Mouse (Mus musculus): ENCODE results near the gene Osbpl2.

The Osbpl2 gene

GRCm38 (mm10) chr2:180201303-180201702 is 82.2 kb downstream of the Osbpl2 start:
- in situ Hi-C loops (cut with MboI), result no loop called here

GRCm38 (mm10) chr2:180202263-180202662 is 83.2 kb downstream of the Osbpl2 start:
- in situ Hi-C loops (cut with MboI), result no loop called here

GRCm38 (mm10) chr2:180202805-180203204 is 83.7 kb downstream of the Osbpl2 start:
- in situ Hi-C loops (cut with MboI), result no loop called here

- in situ Hi-C loops (cut with MboI), result no loop called here
These were observed 85.4 kb downstream of the Osbpl2 start for GRCm38 (mm10) chr2:180204501-180204900.

GRCm38 (mm10) chr2:180205083-180205955 is 86.2 kb downstream of the Osbpl2 start:
- in situ Hi-C loops (cut with MboI), result no loop called here

- in situ Hi-C loops (cut with MboI), result no loop called here
These were observed 86.8 kb downstream of the Osbpl2 start for GRCm38 (mm10) chr2:180205956-180206280.

GRCm38 (mm10) chr2:180207840-180208239 is 88.7 kb downstream of the Osbpl2 start:
- in situ Hi-C loops (cut with MboI), result no loop called here

GRCm38 (mm10) chr2:180208976-180209375 is 89.9 kb downstream of the Osbpl2 start:
- in situ Hi-C loops (cut with MboI), result no loop called here

GRCm38 (mm10) chr2:180212255-180212654 is 93.1 kb downstream of the Osbpl2 start:
- in situ Hi-C loops (cut with MboI), result no loop called here
